Mouse (Mus musculus) adrenal gland, postnatal 14 days (tissue): Measurements from ENCODE around the gene Abca8b. TPM values are rescaled to one million over a fixed set of nuclear protein-coding genes. Genes with fewer than 3 reads are reported as not detected.
A peak's percentile ranks its signal among the peaks of the same experiment; 100 is the strongest.
"Not testable (repeated sequence)": the region's sequence is repeated elsewhere in the genome, so short reads cannot be mapped to it uniquely, and the experiment has no call there.

Experiments
- DNase-seq: peaks from one replicate; pipeline ENCODE4 v3.0.0; 2021; ENCODE audit warnings: mixed read lengths
- total RNA-seq: library from RNA; stranded (reverse); gene quantifications from 2 replicates; pipeline ENCODE4 v1.2.3, GENCODE M21; 2021

The Abca8b gene
- total RNA-seq, 1 experiment from 2014 or later, result 10.5 TPM

DNA sequence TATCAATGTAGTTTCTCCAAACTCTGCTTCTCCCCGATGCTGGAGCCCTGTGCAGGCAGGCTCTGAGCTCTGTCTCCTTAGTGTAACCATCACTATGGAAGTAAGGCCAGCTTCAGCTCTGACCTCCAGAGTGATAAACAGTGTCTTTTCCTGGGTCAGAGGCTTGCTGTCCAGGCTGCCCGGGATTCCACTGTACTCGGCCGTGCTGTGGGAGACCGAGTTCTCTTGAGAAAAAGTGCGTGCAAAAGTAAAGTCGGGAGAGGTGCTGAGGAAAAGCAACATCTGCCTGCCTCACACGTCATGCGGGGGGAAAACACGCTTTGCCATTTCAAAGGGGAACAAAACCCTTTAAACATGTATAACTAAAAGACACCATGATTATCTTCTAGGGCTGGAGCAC lies 79.0 kb downstream of the Abca8b start:
- no peak for DNase-seq

DNA sequence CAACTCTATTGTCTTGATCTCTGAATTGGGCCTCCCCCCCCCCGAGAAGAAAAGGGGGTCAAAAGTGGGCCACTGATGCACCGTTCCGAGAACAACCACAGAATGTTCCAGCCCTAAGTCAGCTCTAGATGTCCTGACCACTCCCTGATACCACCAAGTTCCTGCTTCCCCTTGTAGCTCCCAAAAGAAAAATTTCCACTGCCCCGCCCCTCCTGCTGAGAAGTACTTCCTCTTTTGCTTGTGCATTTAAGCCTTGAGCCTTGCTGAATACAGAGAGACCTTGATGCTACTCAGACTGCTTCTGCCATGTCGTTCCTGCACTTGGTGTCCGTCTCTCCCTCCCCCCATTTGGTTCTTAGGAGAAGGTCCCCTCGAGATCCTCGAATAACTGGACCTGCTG lies 82.5 kb downstream of the Abca8b start:
- DNase-seq, result not testable (repeated sequence)

GRCm38 (mm10) chr11:109912118-109912517 lies 83.5 kb downstream of the Abca8b start:
- not testable (repeated sequence) for DNase-seq

DNA sequence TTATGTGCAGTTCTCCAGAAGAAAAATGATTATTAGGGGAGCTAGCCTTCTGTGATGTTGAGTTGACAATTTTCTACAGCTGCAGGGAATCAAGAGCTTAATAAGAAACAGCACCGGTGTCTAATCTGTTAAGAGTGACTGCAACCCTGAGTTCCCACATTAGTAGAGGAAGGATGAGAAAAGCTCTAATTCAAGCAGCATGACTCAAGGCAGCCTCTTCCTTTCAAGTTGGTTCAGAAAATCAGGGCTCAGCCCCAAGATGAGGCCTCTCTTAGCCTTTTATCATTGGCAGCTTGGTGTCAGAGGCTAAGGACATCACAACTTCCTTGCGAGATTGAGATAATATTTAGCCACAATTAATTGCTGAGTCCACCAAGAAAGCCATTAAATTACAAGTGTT lies 85.8 kb downstream of the Abca8b start:
- no peak for DNase-seq

DNA sequence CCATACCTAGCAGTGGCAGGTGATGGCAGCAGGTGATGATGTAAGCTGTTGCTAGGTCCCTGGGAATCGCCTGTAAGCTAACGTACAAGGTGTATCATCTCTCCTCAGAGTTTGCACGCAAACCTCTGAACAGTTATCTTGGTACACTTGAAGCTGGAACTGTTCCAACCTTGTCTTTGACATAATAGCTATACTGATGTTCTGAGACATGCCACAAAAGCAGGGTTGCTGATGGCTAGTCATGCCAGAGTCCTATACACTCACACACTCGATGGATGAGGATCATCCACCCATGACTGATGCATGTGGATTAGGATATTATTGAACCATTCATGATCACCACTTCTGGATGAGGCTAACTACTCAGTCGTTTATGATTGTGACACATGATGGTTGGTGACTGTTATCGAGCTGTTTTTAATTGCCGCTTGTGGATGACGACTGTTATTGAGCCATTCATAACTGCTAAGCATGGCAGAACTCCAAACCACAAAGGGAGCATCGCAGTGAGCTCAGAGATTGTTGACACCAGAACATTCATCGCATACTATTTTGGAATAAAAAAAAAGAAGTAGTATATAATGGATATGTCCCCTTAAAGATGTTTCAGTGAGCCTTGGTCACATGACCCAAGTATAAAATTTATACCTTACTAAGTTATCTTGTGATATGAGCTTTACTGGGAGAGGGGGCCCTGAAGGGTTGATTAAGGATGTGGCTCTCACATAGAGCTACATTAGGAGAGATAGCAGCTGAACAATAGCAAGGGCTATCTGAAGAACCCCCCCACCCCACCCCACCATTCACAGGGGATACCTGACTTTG lies 87.2 kb downstream of the Abca8b start:
- no peak for DNase-seq

- DNase-seq, result no peak
Observed at GRCm38 (mm10) chr11:109907508-109907907, 88.1 kb downstream of the Abca8b start.

DNA sequence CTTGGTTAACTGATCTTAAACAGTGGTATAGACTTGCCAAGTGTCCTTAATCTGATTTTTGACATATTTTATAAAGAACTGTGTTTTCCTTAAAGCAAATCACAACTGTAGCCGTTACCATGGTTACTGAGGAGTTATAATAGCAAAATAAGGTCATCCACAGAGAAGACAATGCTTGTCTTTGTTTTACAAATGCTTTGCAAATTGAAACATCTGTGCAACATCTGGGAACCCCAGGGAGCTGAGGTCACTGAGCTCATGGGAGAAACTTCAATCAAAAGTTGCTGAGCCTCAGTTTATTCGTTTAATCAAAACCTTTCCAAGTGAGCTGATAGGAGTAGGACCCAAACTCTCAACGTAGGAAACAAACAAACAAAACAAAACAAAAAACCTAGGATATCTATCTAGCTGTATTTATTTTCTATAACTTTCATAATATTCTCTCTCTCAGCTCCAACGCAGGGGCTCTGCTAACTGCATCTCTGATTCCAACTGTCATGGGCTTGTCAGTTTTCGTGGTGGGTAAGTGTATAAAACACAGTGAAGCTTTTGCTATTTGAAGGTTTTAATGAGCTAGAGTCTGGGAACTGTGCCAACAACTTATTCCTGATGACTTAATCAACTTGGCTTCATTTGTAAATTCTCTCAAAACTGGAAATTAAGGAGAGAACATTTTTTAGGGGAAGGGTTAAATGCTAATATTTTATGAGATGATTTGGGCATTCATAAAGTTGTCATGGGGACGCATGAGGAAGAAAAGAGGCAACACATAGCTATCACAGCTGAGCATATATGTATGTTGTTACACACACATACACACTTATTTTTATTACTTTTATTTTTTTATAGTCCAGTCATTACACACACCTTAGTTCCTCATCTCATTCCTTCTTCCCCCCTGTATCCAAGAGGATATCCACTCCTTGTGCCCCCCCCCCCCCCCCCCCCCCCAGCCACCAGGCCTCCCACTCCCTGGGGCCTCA lies 92.7 kb downstream of the Abca8b start:
- no peak for DNase-seq

- no peak for DNase-seq
Observed at GRCm38 (mm10) chr11:109900491-109901241, 95.0 kb downstream of the Abca8b start.

- no peak for DNase-seq
Observed at GRCm38 (mm10) chr11:109898791-109899467, 96.7 kb downstream of the Abca8b start.

DNA sequence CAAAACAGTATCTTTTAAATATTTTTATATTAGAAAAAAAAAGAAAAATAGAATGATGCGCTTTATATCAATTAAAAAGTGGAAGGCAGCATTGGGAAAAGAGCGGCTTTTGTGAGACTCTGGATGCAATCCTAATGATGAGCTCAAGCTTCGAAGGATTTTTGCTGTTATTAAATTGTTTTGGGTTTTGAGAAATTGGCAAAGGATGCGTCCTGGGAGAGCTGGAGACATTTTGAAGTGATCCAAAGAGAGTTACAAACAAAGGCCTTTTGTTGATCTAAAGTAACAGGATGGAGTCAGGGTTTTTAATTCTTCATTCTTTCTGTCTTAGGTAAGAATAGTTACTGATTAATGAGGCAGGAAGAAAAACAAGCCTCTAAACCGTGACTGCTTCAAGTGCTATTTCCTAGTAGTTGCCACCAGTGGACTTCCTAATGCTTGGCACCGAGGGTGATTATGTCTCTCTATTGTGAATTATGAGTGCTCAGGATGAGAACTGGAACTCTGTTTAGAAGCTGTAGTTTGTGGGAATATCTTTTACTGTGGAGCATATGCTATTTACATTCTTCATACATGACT lies 99.6 kb downstream of the Abca8b start:
- no peak for DNase-seq

- no peak for DNase-seq
Observed at GRCm38 (mm10) chr11:109895496-109895895, 100.1 kb downstream of the Abca8b start.

DNA sequence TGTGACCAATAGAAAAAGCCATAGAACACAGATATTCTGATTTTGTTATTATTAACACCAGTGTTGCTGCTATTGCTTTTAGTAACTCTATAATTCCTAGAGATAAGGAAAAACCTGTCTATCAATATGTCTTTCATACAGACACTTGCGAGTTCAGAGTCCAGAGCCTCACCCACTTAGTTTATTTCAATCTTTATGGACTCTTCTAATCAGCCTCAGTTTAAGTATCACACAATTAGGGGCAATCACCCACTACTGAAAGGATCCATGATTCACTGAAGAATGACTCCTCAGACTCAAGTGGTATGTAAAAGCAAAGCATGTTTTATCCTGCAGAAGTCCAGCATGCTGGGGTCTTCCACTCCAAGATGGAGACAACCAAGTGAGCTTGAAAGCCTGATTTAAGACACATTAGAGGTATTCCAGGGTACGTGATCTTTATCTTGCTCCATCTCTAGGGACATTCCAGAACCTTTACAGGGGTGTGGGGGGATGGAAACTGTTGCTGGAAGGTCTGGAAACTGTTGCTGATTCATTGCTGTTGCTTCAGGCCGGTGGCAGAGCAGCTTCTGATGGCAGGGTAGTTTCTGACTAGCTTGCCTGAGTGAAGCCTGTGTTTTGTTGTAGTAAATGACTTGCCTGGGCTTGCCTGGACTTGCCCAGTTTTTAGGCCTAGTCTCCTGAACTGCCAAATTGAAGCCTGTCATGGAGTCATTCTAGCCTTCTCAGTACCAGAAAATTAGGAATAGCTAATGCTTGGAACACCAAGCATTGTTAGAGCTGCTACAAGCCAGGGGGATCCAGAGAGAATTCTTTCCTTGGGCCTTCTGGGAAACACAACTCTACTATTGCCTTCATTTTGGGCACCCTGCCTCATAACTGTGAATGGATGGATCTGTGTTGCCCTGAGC lies 101.5 kb downstream of the Abca8b start:
- DNase-seq, result no peak

- no peak for DNase-seq
Observed at GRCm38 (mm10) chr11:109891989-109892386, 103.7 kb downstream of the Abca8b start.

DNA sequence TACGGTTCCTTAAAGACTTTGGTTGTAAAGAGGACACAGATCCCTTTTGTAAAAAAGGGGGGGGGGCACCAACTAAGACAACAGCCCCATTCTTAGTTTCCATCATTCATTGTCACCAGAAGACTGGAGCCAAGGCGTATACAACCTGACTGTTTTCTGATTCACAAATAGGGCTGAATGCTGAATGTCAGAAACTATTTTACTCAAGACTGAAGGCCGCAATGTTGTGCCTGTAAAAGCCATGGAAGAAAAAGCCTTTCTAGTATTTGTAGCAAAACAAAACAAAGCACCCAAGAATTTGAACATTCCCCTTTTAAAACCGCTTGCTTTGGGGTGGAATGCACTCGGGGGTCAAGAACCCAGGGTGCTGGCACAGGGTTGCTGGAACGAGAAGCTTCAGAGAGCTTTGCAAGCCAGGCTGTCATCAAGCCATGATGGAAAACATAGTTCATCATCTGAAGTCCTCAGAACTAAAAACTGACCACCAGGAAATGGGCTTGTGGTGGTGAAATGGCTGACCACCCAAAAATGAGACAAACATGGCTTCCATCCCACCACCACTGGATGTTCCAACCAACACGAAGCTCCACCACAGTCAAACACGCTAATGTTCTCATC lies 104.2 kb downstream of the Abca8b start:
- DNase-seq, result no peak

DNA sequence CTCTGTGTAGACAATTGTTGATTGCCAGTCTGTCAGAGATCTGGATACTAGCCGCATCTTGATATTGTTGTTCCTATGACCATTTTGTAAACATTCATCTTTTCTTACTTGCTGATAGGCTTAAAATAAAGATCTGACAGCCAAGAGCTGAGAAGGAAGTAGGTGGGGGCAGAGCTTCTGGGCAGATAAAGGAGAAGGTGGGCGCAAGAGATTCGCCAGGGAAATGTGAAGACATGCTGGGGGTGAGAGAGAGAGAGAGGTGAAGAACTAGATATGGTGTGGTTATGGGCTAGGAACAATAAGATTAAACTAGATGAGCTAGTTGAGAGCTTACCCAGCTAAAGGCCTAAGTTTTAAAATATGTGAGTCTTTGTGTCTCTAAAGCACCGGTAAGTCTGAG lies 106.0 kb downstream of the Abca8b start:
- DNase-seq, result no peak

- DNase-seq, result no peak
Observed at GRCm38 (mm10) chr11:109886757-109887156, 108.9 kb downstream of the Abca8b start.

DNA sequence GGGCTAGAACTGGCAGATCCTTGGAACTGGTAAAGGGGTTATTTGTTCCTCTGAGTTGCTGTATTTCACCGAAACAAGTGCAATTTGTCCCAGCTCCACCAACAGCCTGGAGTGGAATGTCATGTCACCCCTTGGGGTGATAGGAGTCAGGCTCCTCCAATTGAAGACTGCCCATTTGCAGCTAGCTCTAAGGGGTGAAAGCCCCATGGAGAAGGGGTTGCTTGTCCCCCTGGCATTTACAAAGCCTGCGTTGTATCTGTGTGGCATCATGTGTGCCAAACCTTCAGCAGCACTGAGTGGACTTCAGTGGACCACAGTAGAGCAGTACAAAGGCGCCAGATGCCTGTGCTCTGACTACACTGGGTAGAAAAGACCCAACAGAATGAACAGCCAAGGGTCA lies 110.1 kb downstream of the Abca8b start:
- DNase-seq, result no peak

DNA sequence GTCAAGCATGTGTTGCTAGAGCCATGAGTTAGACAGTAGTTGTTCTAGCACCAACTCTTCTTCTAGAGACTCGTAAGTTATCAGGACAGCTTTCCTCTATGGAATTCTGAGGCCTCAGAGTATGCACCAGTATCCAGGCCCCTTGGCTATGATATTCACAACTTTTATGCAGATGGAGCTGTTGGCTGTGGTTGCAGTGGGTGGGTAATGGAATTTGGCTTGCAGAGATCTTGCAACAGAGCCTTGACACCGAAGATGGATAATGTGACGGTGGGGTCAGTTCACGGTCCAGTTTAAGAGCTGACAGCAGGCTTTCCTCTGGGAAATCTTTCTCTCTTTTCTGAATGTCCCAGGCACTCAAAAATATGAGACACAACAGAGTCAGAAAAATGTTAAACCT lies 110.8 kb downstream of the Abca8b start:
- peak; percentile 29 for DNase-seq

DNA sequence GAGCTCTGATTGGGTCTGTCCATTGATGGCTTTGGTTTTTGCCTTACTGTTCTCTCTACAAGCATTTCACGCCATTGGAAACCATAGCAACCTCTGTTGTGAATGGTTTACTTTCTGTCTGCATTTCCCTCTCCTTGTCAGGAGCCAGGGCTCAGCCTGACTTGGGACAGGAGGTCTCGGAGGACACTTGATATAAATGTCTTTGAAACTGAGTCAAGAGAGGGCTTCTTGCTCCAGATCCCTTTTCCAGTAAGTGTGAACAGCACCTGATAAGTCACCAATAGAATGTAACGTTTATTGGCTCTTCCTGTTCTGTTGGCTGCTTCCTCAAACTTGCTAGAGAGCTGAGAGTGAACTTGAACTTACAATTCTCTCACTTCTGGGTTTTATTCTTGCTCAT lies 111.5 kb downstream of the Abca8b start:
- DNase-seq, result no peak
